Mouse (Mus musculus): Measurements from ENCODE around the gene Spdef.

Gene Spdef

GRCm38 (mm10) chr17:27728770-27729169, at the start of gene Spdef:
TSS of gene Spdef (minus strand) at chr17:27728955.
- DNase-seq: no peak

GRCm38 (mm10) chr17:27777823-27778222, 49.1 kb upstream of the Spdef start:
- no peak for DNase-seq

DNA sequence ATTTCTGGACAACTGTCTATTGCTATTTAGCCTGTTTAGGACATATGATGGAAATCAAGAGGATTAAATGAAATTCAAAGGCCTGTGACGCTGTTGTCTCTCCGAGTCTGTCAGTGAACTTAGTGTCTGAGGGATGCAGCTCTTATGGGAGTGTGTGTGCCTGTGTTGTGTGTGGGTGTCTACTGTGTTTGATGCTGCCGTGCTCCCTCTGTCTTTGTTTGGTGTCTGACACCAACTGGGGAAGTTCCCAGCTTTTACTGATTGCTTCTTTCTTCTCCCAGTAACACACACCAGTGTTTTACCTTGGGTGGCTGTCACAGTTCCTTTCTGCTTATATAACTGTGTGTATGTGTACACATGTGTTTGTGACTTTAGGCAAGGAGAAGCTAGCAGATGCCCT, 45.4 kb upstream of the Spdef start:
- DNase-seq: no peak

DNA sequence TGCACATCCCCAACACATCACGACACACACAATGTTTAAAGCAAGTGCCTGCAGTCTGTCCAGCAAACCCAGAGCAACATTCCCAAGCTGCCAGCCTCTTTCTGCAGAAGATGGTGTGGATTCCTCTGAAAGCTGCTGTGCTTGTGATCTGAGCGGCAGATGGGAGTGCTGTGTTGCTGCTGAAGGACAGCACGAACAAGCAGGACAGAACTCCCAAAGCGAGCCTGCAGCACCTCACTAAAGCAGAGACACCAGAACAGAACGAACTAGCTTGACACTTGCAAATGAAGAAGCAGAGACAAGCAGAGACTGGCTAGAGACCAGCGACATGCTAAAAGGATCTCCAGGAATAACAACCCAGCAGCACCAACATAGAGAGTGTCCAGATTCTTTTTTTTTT, 42.9 kb upstream of the Spdef start:
- DNase-seq: no peak

- peak; percentile 27 to 60 for DNase-seq
These were observed 40.2 kb upstream of the Spdef start for GRCm38 (mm10) chr17:27768817-27769542.

- no peak for DNase-seq
These were observed 38.8 kb upstream of the Spdef start for GRCm38 (mm10) chr17:27767543-27767942.

DNA sequence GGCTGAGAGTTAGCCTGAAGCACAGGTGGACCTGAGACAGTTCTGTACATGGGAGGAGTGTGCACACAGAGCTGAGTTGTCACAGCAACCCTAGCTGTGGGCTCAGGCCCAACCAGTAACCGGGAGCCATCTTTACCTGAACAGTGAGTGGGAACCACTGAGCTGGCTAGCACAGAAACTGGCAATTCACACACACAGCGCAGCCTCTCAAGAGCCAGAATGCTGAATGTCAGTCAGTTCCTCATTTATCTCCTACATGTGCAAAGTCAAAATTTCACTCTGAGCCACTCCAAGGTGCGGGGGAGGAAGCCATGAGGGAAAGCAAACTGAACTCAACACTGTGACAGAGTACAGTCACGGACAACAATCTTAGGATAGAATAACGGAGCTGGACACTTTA, 38.4 kb upstream of the Spdef start:
- DNase-seq: no peak

GRCm38 (mm10) chr17:27765066-27765465, 36.3 kb upstream of the Spdef start:
- no peak for DNase-seq

GRCm38 (mm10) chr17:27764453-27764852, 35.7 kb upstream of the Spdef start:
- no peak for DNase-seq

DNA sequence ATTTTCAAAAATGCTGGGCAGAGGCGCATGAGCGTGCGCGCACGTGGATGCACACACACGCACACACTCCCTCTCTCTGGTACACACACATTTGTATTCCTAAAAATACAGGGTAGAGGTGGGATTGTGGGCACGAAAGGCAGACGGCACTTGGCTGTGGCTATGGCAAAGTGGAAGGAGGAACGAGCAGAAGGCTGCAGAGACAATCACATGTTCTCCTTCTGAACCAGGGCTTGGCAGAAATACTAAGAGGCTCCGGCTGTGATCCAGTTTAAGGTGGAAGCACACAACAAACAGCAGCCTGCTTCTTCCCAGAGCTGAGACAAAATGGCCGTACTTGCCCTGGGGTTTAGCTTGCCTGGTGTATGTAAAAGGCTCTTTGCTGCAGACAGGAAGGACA, 34.1 kb upstream of the Spdef start:
- DNase-seq: no peak

GRCm38 (mm10) chr17:27761639-27762336, 33.0 kb upstream of the Spdef start:
- peak in 1 of 2 experiments; percentile 39 for DNase-seq

DNA sequence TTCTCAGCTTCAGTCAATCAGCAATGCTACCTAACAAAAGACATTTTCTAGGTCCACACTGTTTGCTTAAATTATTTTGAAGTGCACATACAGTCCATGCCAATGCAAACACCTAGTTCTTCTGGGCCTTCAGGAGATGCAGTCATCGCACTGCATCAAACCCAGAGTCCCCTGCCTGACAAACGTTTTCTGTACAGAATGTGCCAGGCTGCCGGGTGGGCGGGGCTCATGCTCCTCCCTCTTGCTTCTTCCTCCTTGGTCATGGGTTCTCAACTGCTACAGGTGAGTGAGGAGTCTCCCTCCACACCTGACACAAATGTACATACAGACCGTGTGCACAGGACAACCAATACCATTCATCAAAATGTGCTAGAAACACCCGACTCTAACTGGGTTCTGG, 31.4 kb upstream of the Spdef start:
- DNase-seq: no peak

- no peak for DNase-seq
These were observed 22.8 kb upstream of the Spdef start for GRCm38 (mm10) chr17:27751314-27752202.

- DNase-seq: no peak
These were observed 21.7 kb upstream of the Spdef start for GRCm38 (mm10) chr17:27750451-27750942.

DNA sequence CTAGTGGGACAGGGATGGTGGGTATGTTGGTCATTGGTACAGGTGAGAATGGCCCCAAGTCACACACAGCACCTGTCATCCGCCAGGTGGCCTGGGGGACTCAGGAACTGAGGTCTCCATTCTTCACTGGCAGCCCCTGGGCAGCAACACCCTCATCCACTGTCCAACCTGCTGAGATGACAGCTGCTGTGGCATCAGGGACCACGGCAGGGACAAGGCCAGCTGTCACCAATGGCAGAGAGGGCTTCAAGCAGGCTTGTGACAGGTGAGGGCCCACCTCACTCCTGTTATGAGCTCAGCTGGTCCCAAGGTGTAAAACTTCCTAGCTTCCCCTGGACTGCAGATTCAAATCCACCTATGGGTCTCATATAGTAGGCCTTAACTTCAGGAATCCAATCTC, 19.4 kb upstream of the Spdef start:
- no peak for DNase-seq

- DNase-seq: no peak
These were observed 17.7 kb upstream of the Spdef start for GRCm38 (mm10) chr17:27746446-27746845.

- DNase-seq: no peak
These were observed 12.2 kb upstream of the Spdef start for GRCm38 (mm10) chr17:27740961-27741360.

- no peak for DNase-seq
These were observed 5.8 kb upstream of the Spdef start for GRCm38 (mm10) chr17:27734344-27735073.

GRCm38 (mm10) chr17:27732694-27733093, 3.9 kb upstream of the Spdef start:
- DNase-seq: no peak

DNA sequence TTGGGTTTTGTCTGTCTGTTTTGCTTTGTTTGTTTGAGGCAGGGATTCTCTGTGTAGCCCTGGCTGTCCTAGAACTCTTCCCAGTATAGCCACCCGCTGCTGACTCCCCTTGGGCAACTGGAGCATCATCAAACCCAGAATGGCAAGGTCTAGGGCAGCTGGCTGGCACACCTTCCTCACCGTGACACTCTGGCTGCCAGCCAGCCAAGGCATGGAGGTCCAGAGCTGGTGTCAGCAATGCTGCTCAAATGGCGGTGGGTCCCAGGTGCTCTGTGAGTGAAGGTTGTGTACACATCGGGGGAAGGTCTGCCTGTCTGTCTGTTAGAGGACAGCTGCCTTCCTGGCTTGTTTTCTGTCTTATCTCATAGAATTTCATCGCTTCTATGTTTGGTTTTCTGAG, 3.4 kb upstream of the Spdef start:
- no peak for DNase-seq

GRCm38 (mm10) chr17:27726527-27726926, 2.2 kb downstream of the Spdef start:
- DNase-seq: no peak

DNA sequence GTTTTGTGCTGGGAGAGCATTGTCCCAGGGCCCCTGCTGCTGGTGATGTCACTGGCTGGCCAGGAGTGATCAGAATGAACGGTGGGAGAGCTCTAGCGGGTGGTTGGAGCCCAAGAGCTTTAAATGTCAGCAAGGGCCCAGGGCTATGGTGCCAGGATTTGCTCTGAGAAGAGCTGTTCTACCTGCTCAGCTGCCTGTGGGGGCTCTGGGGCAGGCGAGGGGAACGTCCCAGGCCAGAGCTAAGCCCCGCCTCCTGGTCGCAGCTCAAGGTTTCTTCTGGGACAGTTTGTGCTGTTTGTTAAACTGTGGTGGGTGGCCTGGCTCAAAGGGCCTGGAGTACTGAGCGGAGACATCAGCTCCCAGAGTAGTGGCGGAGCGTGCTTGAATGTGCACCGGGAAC, 3.3 kb downstream of the Spdef start:
- DNase-seq: no peak

- no peak for DNase-seq
These were observed 3.7 kb downstream of the Spdef start for GRCm38 (mm10) chr17:27725011-27725410.
